Mouse (Mus musculus): ENCODE measurements around the gene Abr. TPM values are rescaled to one million over a fixed set of nuclear protein-coding genes. Genes with fewer than 3 reads are reported as not detected.

The Abr gene
- total RNA-seq, 2 experiments from 2014 or later = 299 to 308 TPM

DNA sequence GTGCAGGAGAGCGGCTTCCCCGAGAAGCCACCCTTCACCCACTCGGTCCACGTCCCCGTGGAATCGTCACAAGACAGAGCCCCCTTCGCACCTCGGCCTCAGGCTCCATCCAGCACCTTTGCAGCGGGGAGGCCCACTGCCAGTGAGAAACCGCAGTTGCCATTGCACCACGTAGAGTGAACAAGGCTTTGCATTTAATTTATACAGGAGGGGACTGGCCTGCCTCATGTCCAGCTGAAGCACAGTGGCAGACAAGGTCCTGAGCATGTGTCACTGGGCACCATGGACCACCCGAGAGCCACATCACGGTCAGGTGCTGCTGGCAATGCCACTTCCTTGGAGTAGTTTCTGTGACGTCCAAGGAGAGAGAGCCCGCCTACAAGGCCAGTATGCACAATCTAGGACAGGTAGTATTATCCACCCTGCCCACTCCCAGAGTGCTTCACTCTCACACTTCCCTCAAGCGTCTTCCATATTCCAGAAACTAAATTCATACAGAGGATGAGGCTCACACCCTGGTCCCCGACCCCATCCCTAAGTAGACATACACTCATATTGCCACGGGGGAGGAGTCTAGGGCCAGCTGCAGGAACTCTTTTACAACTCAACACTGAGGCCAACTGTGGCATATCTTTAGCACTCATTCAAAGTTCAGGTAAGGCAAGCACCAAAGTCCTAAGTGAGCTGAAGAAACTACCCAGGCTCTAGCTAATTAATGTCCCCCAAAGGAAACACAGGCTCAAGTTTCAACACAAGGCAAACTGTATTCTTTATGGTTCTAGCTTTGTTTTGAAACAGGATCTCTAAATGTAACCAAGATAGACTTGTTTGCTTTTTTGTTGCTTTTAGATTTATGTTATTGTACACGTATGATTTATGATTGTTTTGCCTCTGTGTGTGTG lies 126.7 kb downstream of the Abr start:
- DNase-seq (ENCODE audit: low spot score in 2 of 2) = no peak

DNA sequence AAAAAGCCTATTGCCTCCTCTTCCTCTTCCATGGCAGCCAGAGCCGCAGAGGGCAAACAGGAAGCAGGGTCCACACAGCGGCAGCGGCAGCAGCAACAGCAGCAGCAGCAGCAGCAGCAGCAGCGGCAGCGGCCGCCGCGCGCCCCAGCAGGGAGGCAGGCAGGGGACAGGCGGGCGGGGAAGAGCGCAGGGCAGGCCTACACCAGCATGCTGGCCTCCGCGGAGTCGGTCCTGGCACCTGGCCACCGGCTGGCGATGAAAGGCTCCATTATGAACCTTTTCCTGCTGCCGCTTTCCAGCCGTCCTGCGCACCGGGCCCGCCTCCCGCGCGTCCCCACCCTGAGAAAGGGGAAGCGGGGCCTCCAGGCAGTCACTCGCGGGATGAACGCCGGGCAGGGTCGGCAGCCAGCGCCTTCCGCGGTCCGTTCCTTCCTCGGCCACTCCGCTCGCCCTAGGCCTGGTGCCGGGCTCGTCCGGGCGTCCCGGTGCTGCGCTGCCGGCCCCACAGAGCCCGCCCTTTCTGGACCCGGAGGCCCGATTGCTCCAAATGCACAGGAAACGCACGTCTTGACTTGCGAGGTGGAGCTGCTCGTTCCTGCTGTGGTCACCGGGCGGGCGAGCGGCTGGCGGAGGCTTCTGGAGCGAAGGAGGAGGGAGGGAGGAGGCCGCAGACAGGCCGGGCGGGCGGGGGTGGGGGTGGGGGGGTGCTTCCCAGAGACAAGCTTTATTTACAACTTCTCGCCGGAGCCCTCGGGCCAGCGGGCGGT lies 127.6 kb downstream of the Abr start:
- peak; percentile 87 to 92 for DNase-seq (ENCODE audit: low spot score in 2 of 2)

DNA sequence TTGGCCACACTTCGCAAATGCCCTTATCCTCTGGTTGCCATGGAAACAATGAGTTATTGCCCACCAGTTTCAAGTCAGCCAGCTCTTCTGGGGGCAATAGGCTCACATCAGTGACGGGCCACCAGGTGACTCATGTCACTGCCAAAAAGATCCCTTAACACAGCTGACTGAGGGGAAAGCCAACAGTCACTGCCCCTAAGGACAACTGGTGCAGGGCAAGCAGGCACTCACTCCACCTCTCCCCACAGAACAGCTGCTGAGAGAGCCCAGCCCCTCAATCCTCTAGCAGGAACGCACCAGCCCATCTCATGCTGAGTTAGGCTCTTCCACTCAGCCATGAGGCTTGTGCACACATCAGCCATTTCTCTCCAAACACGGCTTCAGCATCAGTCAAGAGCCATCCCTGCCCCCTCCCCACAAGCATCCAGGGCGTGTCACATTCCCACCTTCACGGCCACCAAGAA lies 128.3 kb downstream of the Abr start:
- no peak for DNase-seq (ENCODE audit: low spot score in 2 of 2)

DNA sequence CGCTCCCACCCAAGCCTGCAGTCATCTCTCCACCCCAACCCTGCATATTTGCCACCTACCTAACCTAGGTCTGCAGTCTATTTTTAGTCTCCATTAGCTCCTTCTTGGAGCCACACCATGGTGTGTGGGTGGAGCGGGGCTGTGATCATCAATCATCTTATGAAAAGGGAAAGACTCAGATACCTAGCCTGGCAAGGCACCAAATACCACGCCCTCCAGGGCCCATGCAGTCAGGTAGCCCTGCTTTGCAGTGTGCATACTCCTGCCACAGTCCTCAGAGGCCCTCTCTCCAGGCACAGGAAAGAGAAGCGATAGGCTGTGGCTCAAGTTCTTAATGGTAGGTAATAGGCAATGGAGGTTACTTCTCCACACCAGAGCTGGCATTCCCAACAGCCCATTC lies 128.9 kb downstream of the Abr start:
- no peak for DNase-seq (ENCODE audit: low spot score in 2 of 2)

DNA sequence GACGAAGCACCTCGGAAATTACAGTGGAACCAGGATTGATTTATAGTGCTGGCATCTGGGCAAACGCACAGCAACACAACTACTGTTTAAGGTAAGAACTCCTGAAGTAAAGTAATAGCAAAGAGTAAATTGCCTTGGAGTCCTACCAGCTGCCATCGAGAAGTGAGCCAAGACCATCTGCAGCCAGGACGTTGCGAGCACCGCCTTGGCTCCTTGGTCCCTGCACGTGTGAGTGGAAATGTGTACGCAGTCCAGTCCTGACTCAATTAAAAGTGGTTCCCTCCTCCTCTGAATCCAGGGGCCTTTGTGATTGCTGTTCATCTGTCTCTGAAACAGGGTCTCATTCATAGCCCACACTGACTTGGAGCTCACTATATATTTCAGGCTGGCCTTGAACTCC lies 130.3 kb downstream of the Abr start:
- no peak for DNase-seq (ENCODE audit: low spot score in 2 of 2)

DNA sequence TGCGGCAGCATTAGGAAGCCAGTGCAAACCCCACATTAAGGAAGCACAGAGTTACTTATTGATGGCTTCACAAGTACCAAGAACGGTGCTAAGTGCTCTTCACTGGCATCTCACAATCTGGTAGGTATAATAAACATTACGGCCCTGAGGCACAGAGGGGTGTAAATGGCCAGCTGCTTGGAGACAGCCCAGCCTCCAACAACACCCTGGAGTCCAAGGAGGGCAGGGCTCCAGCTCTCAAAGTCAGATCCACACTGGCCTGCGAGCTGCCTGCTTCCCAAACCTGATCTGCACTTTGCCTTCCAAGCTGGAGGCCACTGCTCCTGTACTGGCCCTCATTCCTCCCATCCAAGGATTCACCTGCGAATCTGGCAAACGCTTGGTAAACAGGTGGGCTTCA lies 132.7 kb downstream of the Abr start:
- no peak for DNase-seq (ENCODE audit: low spot score in 2 of 2)

DNA sequence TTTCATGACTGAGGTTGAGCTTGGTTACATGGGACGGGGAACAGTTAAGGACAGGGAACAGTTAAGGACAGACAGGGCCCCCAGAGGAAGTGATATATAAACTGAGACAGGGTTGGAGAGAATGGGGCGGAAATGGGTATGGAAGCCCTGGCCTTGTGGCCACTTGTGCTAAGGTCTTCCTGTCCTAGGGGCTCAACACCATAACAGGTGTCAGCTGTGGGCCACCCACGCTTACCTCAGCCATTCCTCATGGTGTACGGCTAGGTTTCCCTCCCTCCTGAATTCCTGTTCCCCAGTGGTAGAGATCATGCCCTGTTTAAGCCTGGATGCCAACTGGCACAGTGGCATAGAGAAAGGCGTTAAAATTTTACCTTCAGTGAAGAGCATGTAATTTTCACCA lies 135.1 kb downstream of the Abr start:
- DNase-seq (ENCODE audit: low spot score in 2 of 2) = no peak

DNA sequence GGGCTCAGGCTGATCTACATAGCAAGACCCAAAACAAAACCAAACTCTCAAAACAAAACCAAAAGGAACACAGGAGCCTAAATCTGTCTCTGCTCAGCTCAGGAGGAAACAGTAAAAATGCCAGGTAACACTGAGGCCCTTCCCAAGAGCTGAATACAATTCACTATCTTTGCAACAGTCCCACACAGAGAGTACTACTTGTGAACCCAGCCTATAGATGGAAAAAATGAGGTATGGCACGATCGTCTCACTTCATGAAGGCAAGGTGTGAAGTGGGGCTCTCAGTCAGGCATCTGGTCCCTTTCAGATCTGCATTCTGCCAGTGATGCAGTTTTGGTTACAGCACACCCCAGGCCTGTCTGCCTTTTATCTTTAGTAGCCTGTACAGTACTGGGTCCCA lies 138.1 kb downstream of the Abr start:
- DNase-seq (ENCODE audit: low spot score in 2 of 2) = no peak

DNA sequence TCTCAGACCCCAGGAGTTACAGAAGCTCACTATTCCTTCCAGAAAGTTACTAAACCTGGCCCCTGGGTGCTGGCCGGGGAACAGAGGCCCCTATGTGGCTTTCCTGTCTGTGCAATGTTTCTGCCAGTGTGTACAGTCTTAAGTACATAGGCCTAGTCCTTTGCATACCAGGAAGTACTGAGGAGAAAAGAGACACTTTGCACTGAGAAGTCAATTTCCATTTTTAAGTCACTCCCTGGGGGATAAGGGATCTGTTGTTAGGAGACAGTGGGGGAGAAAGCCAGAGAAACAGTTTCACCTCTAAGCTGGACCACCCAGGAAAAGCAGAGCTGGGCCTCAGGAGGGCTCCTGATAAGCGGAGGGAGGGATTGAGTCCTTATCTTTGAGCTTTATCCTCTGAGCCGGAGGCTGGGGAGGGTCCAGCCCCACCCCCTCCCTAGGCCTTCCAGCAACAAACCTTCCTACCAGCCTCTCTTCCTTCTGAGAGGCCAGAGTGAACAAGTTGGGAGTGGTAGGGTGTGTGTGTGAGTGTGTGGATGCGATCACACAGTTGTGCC lies 138.9 kb downstream of the Abr start:
- DNase-seq (ENCODE audit: low spot score in 2 of 2) = no peak

DNA sequence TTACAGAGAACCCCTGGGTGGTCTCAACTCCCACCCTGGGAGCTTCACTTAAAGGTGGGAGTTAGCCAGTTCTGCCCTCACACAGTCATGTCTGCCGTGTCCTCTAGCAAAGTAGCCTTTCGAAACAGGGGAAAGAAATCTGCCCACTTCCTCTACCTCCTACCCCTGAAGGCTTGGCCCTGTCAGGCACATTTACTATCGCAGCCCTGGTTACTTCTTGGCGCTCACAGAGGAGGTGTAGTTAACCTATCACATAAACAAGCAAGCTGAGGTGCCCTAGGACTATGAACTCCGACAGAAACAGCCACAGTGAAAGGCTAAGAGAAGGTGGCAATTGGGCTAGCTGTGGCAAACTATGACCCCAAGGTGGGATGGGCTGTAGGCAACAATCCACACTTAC lies 139.4 kb downstream of the Abr start:
- DNase-seq (ENCODE audit: low spot score in 2 of 2) = no peak

DNA sequence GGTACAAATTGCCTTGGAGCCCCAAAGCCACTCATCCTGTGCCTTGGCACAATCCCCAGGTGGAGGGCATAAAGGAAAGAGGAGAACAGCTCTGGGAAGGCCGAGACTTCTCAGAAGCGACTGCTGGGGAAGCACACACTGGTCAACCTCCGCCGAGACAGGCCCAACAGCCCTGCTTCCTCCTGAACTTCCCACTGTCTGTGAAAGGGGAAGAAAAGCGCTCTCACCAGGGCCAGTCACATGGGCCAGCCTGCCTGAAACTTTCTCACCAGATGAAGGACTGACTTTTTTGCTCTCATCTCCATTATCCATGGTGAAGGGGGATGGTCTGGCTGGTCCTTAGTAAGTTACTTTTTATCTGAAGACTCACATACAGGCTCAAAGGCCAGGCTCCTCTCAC lies 139.9 kb downstream of the Abr start:
- no peak for DNase-seq (ENCODE audit: low spot score in 2 of 2)

DNA sequence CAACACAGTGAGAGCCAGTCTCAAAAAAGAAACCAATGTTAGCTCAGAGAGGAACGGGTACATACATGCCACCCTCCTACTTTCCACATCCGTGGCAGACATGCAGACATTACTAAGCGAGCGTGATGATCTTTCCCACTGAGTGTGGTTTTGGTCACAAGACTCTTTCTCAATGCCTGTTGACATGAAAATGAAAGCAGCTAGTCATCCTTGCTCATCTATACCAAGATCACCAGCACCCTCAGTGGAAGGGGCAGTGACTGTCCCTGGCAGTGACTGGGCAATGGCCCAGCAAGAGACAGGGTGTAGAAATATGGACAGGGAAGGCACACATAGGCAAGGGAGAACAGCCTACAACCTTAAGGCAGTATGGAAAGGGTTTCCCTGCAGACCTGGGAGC lies 142.4 kb downstream of the Abr start:
- no peak for DNase-seq (ENCODE audit: low spot score in 2 of 2)

DNA sequence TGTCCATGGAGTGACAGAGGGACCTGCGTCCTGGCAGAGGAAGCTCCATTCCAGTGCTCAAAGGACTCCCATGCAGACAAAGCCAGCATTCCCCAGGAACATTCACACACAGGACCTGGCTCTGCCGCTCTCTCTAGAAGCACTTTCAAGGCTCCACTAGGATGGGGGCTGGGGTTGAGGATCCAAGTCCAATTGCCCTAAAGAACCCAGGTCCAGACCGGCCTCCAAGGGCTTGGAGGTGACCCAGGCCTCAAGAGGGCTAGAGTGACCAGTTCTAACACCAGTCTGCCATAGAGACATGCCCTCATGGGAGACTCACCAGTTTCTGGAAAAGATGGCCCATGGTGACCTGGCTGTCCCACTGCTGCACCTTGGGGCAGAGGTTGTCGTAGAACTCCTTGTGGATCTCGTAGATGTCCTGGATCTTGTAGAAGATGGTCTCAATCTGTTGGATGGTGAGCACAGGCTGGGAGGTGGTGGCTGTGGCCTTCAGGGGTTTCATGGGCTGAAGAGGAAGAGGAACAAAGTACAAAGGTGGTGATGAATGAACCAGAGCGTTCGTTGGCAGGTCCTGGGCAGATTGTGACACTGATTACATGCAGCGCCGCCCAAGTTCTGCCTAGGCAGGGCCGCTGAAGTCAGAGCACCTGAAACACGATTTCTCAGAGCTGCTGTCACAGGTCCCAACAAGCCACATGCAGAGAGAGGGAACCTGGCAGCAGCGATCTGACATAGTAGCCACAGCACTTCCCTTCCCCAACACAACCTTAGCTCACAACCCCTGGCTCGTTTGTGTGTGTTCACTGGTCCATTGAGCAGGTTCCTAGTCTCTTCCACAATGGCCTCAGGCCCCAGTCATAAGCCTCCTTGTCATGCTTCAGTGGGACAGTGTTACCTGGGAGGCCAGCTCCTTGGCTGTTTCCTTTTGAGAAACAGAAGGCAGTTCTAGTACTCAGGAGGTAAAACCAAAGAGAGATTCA lies 143.1 kb downstream of the Abr start:
- DNase-seq (ENCODE audit: low spot score in 2 of 2) = no peak

DNA sequence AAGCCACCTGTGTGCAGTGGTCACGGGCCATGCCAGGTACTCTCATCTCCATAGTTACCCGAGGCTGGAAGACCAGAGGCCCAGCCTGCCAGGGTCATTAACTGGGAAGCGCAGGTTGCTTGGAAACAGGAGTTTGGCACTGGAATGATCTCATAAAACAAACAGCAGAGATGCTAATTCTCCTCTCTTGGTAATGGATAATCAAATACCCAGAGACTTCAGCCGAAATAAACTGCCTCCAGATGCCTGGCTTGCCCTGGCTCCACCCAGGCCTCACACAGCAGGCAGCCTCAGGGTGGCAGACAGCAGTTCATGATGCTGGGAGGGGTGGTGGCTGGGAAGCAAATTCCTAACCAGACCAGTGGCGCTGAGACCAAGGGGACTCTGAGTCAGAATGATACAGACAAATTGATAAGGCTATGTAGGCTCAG lies 145.0 kb downstream of the Abr start:
- DNase-seq (ENCODE audit: low spot score in 2 of 2) = no peak

DNA sequence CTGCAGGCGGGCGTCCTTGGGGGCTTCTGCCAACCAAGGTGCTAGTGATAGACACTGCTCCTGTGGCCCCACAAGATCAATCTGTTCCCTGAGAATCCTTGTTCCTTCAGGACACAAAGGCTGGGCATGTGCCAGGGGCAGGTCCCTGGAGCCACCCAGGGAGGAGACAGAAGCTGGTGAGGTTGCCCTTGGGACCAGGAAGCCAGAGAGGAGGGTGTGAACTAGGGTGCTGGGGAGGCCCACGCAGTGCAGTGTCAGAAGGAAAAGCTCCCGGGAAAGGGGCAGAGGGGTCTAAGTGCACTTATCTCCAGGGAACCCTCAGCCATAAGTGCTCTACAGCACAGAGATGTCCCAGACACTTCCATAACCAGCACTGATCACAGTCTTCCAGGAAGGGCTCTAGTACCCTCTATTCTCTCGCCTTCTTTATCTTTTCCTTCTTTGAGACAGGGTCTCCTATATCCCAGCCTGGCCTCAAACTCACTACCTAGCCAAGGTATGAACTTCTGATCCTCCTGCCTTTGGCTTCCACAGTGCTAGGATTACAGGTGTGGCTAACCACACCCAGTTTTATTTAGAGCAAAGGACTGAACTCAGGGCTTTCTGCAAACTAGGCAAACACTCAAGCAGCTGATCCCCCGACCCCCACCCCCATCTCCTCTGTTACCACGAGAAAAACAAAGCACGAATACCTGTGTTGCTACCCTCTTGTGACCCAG lies 145.6 kb downstream of the Abr start:
- DNase-seq (ENCODE audit: low spot score in 2 of 2) = no peak

DNA sequence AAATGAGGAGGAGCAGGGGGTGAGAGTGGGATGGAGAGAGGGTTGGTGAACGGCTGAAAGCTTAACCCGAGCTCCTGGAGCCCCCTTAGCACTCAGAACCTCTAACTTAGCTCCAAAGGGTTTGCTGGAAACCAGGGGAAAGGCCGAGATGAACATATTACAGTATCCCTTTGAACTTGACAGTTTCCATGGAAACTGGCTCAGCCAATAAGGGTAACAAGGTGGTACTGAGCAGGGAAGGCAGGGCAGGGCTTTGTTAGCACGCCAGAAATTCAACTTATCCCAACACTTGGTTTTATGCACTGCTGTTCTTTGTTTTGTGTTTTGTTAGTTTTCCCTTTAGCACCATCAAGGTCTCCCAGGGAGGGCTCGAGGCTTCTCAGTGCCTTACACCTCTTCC lies 149.5 kb downstream of the Abr start:
- peak in 1 of 2 experiments; percentile 14 for DNase-seq (ENCODE audit: low spot score in 2 of 2)

DNA sequence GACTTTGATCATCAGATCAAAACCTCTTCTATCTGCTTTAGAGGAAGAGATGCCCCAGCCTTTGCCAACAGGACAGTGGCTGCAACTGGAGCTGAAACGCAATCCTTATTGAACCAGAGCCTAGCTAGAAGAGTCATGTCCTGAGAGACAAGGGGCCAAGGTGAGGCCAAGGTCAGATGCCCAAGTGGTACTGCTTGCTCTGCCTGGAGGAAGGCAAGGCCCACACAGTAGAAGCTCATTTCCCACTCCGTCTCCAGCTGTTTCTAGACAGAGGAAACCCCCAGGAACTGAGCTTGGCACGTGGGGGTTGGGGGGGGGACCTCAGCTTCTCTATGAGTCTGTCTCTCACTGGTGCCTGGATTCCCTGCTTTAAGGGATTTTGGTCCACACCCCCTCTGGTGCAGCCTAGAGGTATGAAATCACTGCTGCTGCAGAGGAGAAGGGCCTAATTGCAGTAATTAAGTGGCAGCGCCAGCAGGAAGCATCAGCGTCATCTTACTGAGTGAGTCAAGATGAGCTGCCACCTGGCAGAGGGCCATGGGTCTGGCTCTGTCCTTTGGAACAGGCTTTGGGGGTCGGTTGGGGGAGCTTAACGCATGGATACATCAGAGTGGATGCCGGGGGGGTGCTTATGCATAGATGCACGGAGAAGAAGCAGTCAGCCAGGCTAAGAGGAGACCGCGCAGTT lies 152.7 kb downstream of the Abr start:
- peak in 1 of 2 experiments; percentile 51 for DNase-seq (ENCODE audit: low spot score in 2 of 2)

DNA sequence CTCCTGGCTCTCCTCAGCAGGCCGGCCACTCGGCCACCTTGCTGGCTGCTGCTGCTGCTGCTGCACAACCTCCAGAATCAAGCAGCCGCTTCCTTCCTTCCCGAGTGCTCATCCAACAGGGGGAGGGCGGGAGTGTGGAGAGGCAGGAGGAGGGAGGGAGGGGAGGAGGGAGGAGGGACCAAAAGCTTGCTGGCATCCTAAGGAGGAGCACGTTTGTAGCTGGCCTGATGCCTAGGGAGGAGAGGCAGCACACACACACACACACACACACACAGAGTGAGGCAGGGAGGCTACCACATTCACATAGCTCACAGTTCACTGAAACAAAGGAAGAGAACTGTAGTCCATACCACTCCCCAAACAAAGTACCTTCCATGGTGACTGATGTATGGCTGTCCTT lies 153.8 kb downstream of the Abr start:
- peak; percentile 49 to 68 for DNase-seq (ENCODE audit: low spot score in 2 of 2)

DNA sequence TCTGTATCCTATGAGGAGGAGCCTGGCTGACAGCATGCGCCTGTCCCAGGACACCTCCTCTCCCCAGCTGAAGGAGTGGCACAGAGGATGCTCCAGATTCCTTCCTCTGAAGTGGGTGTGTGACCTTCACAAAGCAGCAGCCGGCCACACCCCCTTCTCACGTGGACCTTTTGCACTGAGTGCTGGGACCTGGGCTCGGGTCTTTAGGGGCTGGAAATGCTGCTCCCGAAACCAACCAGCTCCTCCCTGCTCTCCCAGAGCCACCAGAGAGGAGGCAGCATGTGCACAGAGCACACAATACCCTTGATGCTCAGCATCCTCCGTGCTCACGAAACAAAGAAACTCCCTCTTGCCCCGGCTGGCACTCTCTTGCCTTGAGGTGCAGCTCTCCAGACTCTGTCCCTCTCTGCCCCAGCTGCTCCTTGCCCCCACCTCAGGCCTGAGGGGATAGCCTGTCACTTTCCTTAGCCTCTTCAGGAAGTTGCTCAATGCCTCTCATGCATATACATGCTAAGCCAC lies 154.6 kb downstream of the Abr start:
- peak in 1 of 2 experiments; percentile 13 for DNase-seq (ENCODE audit: low spot score in 2 of 2)
